Mouse (Mus musculus) layer of hippocampus, adult 18-20 months (tissue): ENCODE measurements around the gene Wfdc12. TPM values are rescaled to one million over a fixed set of nuclear protein-coding genes. Genes with fewer than 3 reads are reported as not detected.

Source experiments
- DNase-seq, 2 experiments: peaks; one replicate each; pipeline ENCODE4 v3.0.0; 2022; ENCODE audit warnings: low spot score in 2 of 2
- total RNA-seq, 2 experiments: library from RNA; stranded (reverse); gene quantifications; 2 replicates each; pipeline ENCODE4 v1.2.3; 2021

Gene Wfdc12
- total RNA-seq, 2 experiments from 2014 or later, result not detected

- no peak for DNase-seq
These were observed 12.6 kb downstream of the Wfdc12 start for GRCm38 (mm10) chr2:164177831-164178230.

- DNase-seq, result no peak
These were observed 14.6 kb downstream of the Wfdc12 start for GRCm38 (mm10) chr2:164175850-164176249.

DNA sequence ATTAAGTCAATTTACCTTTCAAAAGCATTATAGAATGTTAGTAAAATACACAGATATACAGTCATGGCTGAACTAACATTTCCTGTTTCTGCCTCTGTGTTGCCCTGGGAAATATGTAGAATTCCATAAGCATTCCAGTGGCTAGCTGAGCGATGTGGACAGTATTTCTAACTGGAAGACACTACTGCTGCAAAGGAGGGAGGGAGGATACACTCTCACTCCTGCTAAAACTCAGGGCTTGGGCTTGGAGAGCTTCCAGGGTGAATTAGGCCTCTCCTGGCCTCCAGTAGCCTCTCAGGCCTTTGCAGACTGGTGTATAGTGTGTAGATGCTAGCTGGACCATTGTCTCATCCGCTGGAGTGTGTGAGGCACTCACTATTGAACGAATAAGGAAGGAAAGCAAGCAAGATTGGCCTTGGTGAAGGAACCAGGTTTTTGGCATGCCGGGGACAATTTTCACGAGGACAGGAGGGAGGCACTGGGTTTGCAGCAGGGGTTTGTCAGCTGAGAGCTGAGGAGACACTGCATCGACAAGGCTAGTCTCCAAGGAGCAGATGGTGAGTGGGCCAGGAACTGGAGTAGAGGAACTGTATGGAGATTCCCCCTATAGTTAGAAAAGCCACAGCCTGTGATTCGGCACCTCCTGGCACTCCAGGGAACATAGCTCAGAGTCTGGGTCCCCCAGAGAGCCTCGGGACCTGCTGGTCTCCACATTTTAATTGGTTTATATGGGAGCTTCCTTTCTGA, 15.6 kb downstream of the Wfdc12 start:
- peak; percentile 69 to 79 for DNase-seq

GRCm38 (mm10) chr2:164173394-164173793, 17.0 kb downstream of the Wfdc12 start:
- no peak for DNase-seq

DNA sequence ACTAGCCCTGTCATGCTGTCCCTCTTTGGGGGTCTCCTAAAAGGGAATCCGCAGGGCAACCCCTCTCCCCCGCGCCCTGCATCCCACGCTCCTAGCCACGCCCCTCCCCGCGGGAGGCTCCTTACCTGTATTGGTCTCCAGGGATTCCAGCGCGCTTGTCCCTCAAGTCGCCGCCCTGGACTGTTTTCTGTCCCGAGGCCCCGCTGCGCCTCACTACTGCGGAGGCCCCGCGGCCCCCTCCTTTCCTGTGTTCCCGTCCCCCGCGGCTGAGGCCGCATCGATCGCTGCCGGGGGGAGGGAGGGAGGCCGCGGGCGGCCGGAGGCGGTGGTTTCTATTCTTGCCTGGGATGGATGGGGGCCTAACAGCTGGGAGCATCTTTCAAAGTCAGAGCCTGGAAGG, 19.5 kb downstream of the Wfdc12 start, which contains the start of gene Kcns1:
Gene Kcns1 (minus strand): TSS at position 212 of the 400 bp plus-strand sequence.
- DNase-seq, result no peak

- DNase-seq, result no peak
These were observed 20.1 kb downstream of the Wfdc12 start for GRCm38 (mm10) chr2:164170326-164170725.

- DNase-seq, result peak in 1 of 2 experiments; percentile 46
These were observed 21.8 kb downstream of the Wfdc12 start for GRCm38 (mm10) chr2:164168571-164168946.

- DNase-seq, result no peak
These were observed 22.4 kb downstream of the Wfdc12 start for GRCm38 (mm10) chr2:164167752-164168570.

DNA sequence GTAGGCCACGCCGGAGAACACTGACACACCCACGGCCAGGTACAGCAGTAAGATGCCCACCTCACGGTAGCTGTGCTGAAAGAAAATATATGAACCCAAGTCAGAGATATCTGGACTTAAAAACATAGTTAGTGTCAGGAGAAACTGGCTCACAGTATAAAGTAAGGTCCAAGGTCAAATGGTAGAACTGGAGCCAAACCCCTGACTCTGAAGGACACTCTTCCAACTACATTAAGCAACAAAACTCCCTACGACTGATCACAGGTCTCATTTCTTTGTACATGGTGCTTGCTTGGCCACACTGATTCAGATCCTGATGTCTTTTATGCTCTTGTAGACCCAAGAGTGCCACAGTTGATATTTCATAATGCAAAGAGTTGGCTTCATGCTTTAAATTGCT, 25.5 kb downstream of the Wfdc12 start:
- DNase-seq, result no peak

DNA sequence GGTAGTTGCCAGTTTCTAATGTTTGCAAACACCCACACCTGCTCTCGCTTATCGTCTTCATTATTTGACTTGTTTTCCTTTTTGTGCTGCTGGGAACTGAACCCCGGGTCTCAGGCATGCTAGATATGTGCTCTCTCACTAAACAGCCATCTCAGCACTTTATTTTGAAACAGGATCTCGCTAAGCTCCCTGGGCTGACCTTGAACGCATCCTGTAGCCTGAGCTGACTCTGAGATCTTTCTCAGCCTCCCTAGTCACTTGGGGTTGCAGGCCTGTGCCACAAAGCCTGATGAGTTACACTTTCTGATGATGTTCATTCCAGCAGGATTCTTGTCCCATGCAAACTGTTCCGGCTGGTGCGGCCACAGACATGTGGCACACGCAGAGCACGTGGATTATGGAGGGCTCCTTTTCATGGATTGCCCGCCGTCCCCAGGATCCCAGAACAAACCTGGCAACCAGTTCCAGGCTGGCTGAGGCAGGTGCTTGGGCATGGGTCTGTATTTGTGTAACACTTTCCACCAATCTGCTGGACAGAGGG, 28.8 kb downstream of the Wfdc12 start:
- DNase-seq, result no peak

DNA sequence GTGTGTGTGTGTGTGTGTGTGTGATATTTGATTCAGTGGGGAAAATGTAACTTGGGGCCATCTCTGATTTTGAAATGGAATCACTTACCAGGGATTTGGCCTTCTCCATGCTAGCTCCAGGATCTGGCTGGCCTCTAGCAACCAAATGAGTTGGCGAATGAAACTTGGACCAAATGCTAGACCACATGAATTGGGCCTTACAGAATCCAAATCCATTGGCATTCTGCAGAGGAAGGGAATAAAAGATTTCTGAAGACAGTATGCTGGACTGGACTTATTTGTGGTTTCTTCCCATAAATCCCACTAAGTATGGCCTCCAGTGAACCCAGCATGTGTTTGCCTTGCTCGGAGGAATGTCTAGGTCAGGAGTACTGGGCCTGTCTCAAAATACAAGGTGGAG, 31.6 kb downstream of the Wfdc12 start:
- no peak for DNase-seq

DNA sequence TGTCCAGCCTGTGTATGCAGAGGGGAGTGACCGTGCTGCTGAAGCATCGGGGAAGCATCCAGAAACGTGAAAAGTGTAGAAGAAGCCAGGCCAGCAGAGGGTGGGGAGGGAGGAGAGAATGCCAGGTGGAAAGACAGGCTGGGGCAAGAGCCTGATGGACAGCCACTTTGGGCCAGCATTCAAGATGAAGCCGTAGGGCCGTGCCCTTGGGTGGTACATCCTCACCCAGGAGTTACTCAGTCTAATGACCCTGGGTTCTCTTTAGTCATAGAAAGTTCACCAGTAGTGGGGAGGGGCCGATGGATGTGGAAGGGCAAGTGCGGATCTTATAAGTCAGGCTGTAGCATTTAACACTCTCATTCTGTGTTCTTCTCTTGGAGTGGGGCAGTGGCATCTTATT, 34.2 kb downstream of the Wfdc12 start:
- DNase-seq, result no peak

GRCm38 (mm10) chr2:164154007-164154406, 36.4 kb downstream of the Wfdc12 start:
- no peak for DNase-seq

- no peak for DNase-seq
These were observed 38.1 kb downstream of the Wfdc12 start for GRCm38 (mm10) chr2:164152341-164152740.

- no peak for DNase-seq
These were observed 40.2 kb downstream of the Wfdc12 start for GRCm38 (mm10) chr2:164150086-164150760.

DNA sequence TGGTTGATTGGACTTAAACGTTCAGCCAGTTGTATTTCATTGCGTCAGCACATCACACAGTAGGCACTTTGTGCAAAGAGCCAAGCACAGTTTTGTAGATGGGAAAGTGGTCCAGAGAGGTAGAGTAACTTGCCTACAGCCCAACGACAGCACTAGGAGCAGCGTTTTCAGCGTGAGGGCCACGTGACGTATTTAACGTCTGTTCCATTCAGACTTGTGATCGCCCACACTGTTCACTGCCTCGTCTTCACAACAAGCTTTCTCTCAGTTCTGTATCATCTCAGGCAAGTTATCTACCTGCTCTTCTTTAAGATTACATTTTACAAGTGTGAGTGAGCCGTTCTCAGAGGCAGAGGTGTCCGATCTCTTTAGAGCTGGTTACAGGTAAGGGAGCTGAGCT, 43.9 kb downstream of the Wfdc12 start:
- peak in 1 of 2 experiments; percentile 37 for DNase-seq

- no peak for DNase-seq
These were observed 45.9 kb downstream of the Wfdc12 start for GRCm38 (mm10) chr2:164144541-164144940.

GRCm38 (mm10) chr2:164144025-164144424, 46.4 kb downstream of the Wfdc12 start:
- no peak for DNase-seq

DNA sequence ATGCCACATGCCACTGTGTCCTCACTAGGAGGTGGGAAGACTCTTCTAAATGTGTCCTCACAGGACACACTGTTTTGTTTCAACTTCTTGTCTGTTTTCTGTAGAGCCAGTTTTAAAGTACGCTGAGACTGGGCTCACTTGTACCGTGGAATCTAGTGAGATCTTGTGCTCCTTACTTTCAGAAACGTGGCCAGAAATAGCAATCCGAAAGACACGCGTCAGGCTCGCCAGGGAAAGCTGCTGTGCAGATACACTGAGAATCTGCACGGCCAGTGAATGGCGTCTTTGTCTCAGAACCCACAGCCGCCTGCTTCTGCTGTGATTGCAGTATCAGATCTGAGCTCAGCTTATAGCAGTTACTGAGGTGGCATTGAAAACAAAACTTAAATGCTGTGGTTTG, 48.4 kb downstream of the Wfdc12 start:
- peak; percentile 15 to 39 for DNase-seq
